27 mouse cellular contexts compared by ENCODE assay signal in genomic region chr6:113969751-113970150, GRCm38 (mm10).
DNase-seq lines count a peak whose midpoint lies in the region; ATAC-seq lines count a peak whose summit lies in the region.
"Had no signal": no experiment of that assay in that cellular context is flagged by ENCODE, and none has a peak within 500 bp of the region (broad histone marks: within the 10 kb centered on the region; RNA-seq: fewer than 3 reads in every experiment).

No protein-coding gene starts in this region.

- intact Hi-C loops in left cerebral cortex, postnatal 25 days (cut with DNase I) = no loop called here

- H3K36me3 ChIP-seq in hindbrain, embryonic 13.5 days = no peaks in the 10 kb centered on the region
- H3K36me3 ChIP-seq in hindbrain, embryonic 14.5 days (replicated peaks; ENCODE audit: control insufficient read depth, insufficient read depth) = no peaks in the 10 kb centered on the region
- H3K36me3 ChIP-seq: embryonic facial prominence, embryonic 10.5 days; embryonic facial prominence, embryonic 13.5 days; forebrain, embryonic 12.5 days; forebrain, embryonic 15.5 days; G1E; hindbrain, embryonic 12.5 days had no signal

- no peak overlapping the region for H3K27ac ChIP-seq in hindbrain, embryonic 13.5 days
- H3K27ac ChIP-seq in hindbrain, embryonic 14.5 days = no peak overlapping the region
- H3K27ac ChIP-seq: embryonic facial prominence, embryonic 10.5 days; embryonic facial prominence, embryonic 13.5 days; forebrain, embryonic 12.5 days; forebrain, embryonic 15.5 days; gastrocnemius, adult 2 months; hindbrain, embryonic 12.5 days; hindbrain, postnatal 0 days had no signal

- H3K4me1 ChIP-seq in hindbrain, embryonic 13.5 days (replicated peaks) = peaks cover 21% of the 10 kb centered on the region
- H3K4me1 ChIP-seq in hindbrain, embryonic 14.5 days (replicated peaks; ENCODE audit: control insufficient read depth, insufficient read depth, low read length) = no peaks in the 10 kb centered on the region; the same call in 1 of the 2 replicates
- H3K4me1 ChIP-seq: embryonic facial prominence, embryonic 13.5 days had no signal

- DNase-seq in hindbrain, embryonic 14.5 days (ENCODE audit: low spot score) = no peak
- peak; percentile 14 to 81 for DNase-seq in left cerebral cortex, postnatal 25 days (ENCODE audit: low spot score in 2 of 2)
- no peak for DNase-seq in left cerebral cortex, adult 8-10 months (ENCODE audit: low spot score in 2 of 2)
- peak; percentile 52 for DNase-seq in brain, adult 2 months (ENCODE audit: low read depth, low spot score)
- DNase-seq in urinary bladder, adult 2 months (ENCODE audit: low spot score) = no peak
- DNase-seq: adrenal gland, postnatal 10 days; adrenal gland, postnatal 36 days; B cell, adult 2 months; cerebellum, adult 11 months; cerebellum, adult 2 months; cerebellum, adult 9-11 months; embryo, embryonic 11 days; gastrocnemius, adult 2 months; gastrocnemius, postnatal 14 days; heart, adult 11 months had no signal

- ATAC-seq in hindbrain, embryonic 13.5 days (ENCODE audit: low FRiP score) = no peak
- ATAC-seq in hindbrain, embryonic 14.5 days (ENCODE audit: low FRiP score) = no peak
- ATAC-seq: forebrain, embryonic 15.5 days; hindbrain, postnatal 0 days; inflammation-experienced regulatory T-cells, adult 6 months; Patski had no signal

- H3K27me3 ChIP-seq in hindbrain, embryonic 13.5 days = no peaks in the 10 kb centered on the region
- no peaks in the 10 kb centered on the region for H3K27me3 ChIP-seq in hindbrain, embryonic 14.5 days (ENCODE audit: control insufficient read depth, insufficient read depth, low read length)
- H3K27me3 ChIP-seq: embryonic facial prominence, embryonic 13.5 days; forebrain, embryonic 12.5 days; forebrain, embryonic 15.5 days had no signal

- H3K9me3 ChIP-seq in hindbrain, embryonic 13.5 days = no peaks in the 10 kb centered on the region
- no peaks in the 10 kb centered on the region for H3K9me3 ChIP-seq in hindbrain, embryonic 14.5 days (ENCODE audit: control insufficient read depth, low read length)
- H3K9me3 ChIP-seq: embryonic facial prominence, embryonic 10.5 days; embryonic facial prominence, embryonic 13.5 days; forebrain, embryonic 12.5 days; forebrain, embryonic 15.5 days; hindbrain, embryonic 12.5 days had no signal

- no peak overlapping the region for H3K4me2 ChIP-seq in hindbrain, embryonic 13.5 days
- H3K4me2 ChIP-seq in hindbrain, embryonic 14.5 days (replicated peaks) = no peak overlapping the region
- H3K4me2 ChIP-seq: embryonic facial prominence, embryonic 13.5 days; forebrain, embryonic 12.5 days; forebrain, embryonic 15.5 days; heart, embryonic 11.5 days; hindbrain, embryonic 12.5 days had no signal

- WGBS in hindbrain, embryonic 13.5 days = 36% methylated on average over 3 of the region's 3 CpGs
- 37% methylated on average over 3 of the region's 3 CpGs for WGBS in hindbrain, embryonic 14.5 days

- H3K9ac ChIP-seq in hindbrain, embryonic 13.5 days = 0 out of 2 replicates have a peak overlapping the region, but pooled peaks have one; percentile 13
- H3K9ac ChIP-seq in hindbrain, embryonic 14.5 days = no peak overlapping the region
- H3K9ac ChIP-seq: embryonic facial prominence, embryonic 13.5 days; forebrain, embryonic 12.5 days; forebrain, embryonic 15.5 days; hindbrain, embryonic 12.5 days had no signal

- no peak overlapping the region for H3K4me3 ChIP-seq in hindbrain, embryonic 13.5 days
- H3K4me3 ChIP-seq in hindbrain, embryonic 14.5 days (replicated peaks; ENCODE audit: low read length) = no peak overlapping the region
- H3K4me3 ChIP-seq: embryonic facial prominence, embryonic 10.5 days; embryonic facial prominence, embryonic 13.5 days; erythroblast, embryonic 14.5 days; forebrain, embryonic 12.5 days; forebrain, embryonic 15.5 days; gastrocnemius, adult 2 months; hindbrain, embryonic 12.5 days had no signal

Comparison
In these comparisons a context has a peak if more than half of its experiments do, and no peak if none do; other contexts are left out.
1. DNase-seq: peak in left cerebral cortex, postnatal 25 days (2 of 2) and brain, adult 2 months (single experiment); none in hindbrain, embryonic 14.5 days (single experiment), left cerebral cortex, adult 8-10 months (0 of 2) and urinary bladder, adult 2 months (single experiment).